Mouse (Mus musculus): ENCODE measurements at regions not wholly inside any gene's neighbourhood (a gene's known extent, or its start where the extent isn't known, plus 50 kb on each side); places are given as distances from the start of the nearest gene placed in this dataset.
"Not testable (repeated sequence)": the region's sequence is repeated elsewhere in the genome, so short reads cannot be mapped to it uniquely, and the experiment has no call there.

GRCm38 (mm10) chr6:140239356-140239755, 184.5 kb upstream of the Plekha5 start:
- DNase-seq (ENCODE audit: extremely low spot score in 1 of 2, low spot score in 1 of 2) = no peak

GRCm38 (mm10) chr6:140231537-140231936, 190.3 kb upstream of the Plcz1 start:
- no peak for DNase-seq (ENCODE audit: extremely low spot score in 1 of 2, low spot score in 1 of 2)

DNA sequence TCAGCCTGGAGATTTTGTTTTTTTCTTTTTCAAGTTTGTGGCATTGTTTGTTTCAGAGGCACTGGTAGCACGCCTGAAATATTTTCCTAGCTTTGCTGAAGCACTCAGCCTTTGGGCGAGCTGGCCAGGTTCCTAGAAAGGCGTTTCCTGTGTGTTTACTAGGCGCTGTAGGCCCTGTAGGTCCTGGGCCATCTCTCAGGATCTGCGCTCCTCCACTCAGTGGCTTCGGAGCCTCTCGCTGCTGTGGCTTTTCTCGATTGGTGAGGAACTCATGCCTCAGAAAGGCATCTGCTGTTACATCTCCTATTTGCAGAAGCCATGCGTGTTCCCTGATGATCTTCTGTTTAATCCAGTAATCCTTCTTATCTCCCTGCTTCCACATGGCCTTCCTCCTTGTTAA, 188.0 kb upstream of the Plcz1 start:
- no peak for DNase-seq (ENCODE audit: extremely low spot score in 1 of 2, low spot score in 1 of 2)

GRCm38 (mm10) chr6:140228741-140229140, 187.5 kb upstream of the Plcz1 start:
- DNase-seq (ENCODE audit: extremely low spot score in 1 of 2, low spot score in 1 of 2) = no peak

DNA sequence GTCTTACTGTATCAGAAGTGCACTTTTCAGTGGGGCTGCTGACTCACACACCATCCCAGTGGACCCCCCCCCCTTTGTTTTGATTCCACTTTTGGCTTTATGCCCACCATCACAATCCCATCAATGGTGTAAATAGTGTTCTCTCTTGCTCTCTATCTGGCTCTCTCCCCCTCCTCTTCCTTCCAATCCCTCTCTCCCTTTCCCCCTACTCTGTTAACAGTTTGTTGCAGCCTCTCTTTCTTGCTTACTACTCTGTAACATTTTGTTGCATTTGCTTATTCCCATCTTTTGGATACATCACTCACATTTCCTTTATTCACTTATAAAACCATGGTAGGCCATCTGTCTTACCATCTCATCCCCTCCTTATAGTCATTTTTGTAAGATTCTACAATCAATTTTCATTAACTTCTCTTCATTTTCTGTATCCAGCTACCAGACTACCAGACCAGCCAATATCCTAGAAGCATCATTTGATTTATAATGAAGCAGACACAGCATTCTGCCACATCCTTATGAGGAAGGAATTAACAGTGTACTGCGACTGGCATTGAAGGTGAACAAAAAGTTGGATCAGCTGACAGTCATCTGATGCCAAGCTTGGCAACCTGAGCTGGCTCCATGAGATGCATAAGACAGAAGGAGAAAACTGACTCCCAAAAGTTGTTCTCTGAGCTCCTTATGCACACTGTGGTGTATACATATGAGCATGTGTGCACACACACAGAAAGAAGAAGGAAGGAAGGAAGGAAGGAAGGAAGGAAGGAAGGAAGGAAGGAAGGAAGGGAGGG, 181.5 kb upstream of the Plcz1 start:
- DNase-seq (ENCODE audit: extremely low spot score in 1 of 2, low spot score in 1 of 2) = no peak

- DNase-seq (ENCODE audit: extremely low spot score in 1 of 2, low spot score in 1 of 2) = peak; percentile 13 to 43
These were observed 180.5 kb upstream of the Plcz1 start for GRCm38 (mm10) chr6:140221653-140222272.

GRCm38 (mm10) chr6:140218789-140219188, 177.5 kb upstream of the Plcz1 start:
- no peak for DNase-seq (ENCODE audit: extremely low spot score in 1 of 2, low spot score in 1 of 2)

- no peak for DNase-seq (ENCODE audit: extremely low spot score in 1 of 2, low spot score in 1 of 2)
These were observed 171.1 kb upstream of the Plcz1 start for GRCm38 (mm10) chr6:140212403-140212802.

GRCm38 (mm10) chr6:140210141-140210540, 168.9 kb upstream of the Plcz1 start:
- peak in 1 of 2 experiments; percentile 15 for DNase-seq (ENCODE audit: extremely low spot score in 1 of 2, low spot score in 1 of 2)

DNA sequence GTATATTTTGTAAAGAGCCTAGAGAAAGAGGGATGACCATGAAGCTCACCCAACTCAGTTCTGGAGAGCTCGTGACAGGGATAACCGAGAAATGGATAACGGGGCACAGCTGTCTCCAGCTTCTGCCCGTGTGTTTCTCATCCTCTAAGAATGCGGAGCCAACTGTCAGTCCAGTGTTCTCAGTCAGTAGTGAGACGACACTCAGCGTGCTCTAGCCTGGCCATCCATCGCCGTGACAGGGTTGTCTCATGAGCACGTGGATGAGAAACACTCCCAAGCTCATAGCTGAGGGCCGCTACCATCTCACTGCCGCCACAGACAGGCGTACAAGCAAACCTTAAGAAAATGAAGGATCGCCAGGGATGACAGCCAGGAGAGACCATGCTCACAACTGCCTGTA, 167.8 kb upstream of the Plcz1 start:
- no peak for DNase-seq (ENCODE audit: extremely low spot score in 1 of 2, low spot score in 1 of 2)

GRCm38 (mm10) chr6:140208375-140208774, 167.1 kb upstream of the Plcz1 start:
- DNase-seq (ENCODE audit: extremely low spot score in 1 of 2, low spot score in 1 of 2) = no peak

- not testable (repeated sequence) for DNase-seq (ENCODE audit: extremely low spot score in 1 of 2, low spot score in 1 of 2)
These were observed 165.4 kb upstream of the Plcz1 start for GRCm38 (mm10) chr6:140206676-140207075.

DNA sequence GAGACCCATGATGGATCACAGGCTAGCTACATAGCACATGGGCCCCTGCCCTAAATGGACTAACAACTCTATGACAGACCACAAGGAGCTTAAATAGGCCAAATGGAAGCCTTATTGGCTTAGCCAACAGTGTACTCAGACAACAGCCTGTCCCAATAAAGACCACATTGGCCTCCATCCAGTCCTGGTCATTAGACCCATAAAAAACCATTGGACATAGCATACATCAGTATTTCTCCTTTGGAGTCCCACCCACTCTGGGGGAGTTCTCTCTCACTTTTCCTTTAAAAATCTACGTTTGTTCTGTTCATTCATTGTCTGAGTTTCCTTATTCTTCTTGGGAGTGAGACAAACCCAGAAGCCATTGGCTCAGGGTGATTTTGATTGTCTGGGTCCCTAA, 160.1 kb upstream of the Plcz1 start:
- DNase-seq (ENCODE audit: extremely low spot score in 1 of 2, low spot score in 1 of 2) = no peak

DNA sequence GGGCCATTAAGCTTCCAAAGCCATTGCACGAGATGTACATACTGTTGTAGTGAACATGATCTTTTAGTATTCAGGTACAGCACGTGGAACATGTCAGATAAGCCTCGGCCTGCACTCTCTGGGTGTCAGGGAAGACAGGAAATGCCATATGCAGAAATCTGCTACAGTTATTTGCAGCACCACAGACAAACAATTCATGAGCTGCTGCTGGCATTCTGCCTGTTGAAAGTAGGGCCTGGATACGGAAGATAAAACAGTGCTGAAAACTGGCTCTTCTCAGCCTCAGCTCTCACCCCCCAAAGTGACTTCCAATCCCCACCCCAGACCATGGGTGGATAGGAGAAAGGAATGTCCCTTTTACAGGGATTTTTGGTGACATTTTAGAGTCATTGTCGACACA, 159.1 kb upstream of the Plcz1 start:
- no peak for DNase-seq (ENCODE audit: extremely low spot score in 1 of 2, low spot score in 1 of 2)

DNA sequence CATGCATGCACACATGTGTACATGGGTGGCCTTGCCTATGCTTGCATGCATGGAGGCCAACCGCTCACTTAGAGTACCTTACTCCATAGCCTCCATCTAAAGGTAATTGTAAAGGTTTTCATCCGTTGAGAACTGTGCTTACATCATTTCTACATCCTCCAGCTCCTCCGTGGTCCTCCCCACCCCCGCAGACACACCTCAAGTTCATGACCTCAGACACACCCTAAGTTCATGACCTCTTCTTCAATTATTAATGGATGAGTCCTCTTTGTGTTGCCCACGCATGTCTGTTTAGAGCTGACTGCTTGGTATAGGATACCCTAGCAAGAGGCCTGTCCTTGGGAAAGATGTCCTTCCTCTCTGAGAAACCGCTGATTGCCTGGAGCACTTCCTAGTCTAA, 156.8 kb upstream of the Plcz1 start:
- no peak for DNase-seq (ENCODE audit: extremely low spot score in 1 of 2, low spot score in 1 of 2)

DNA sequence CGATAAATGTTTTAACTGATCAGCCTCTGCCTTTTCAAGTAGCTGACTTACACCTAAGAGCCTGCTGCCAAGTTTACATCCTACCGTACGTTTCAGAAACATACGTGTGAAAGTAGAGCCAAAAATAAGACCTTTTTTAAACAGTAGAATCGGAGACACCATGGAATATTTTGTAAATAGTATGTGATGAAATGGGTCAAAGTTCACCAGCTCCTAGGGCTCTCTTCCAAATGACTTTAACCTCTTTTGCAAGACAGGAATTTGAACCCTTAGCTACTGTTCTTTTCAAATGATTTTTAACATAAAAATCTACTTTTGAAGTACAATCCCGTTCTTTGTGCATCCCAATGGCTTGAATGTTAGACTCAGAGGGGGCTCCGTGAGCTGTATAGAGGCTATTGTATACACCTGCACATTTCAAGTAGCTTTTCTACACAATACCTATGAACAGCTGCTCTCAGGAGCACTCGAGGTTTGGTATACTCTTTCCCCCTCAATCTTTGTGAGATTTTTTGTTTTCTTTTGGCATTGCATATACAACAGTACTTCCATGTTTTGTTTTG, 155.9 kb upstream of the Plcz1 start:
- no peak for DNase-seq (ENCODE audit: extremely low spot score in 1 of 2, low spot score in 1 of 2)

DNA sequence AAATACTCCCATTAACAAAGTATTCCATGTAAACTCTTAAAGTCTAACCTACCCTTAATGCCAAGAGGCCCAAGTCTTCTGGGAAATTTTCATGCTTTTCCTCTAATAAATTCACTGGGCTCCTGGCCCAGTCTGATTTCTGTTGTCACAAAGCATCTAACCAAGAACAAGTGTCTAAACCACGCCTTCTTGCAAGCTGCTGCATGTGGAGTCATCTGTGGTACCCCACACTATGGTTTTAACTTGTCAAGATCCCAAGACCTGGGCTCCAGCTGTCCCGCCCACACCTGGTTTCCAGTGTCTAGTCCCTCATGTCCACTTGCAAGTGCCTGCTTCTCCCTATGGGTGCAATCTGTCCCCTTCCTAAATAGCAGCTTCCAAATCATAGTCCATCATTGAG, 153.0 kb upstream of the Plcz1 start:
- peak; percentile 11 to 28 for DNase-seq (ENCODE audit: extremely low spot score in 1 of 2, low spot score in 1 of 2)

DNA sequence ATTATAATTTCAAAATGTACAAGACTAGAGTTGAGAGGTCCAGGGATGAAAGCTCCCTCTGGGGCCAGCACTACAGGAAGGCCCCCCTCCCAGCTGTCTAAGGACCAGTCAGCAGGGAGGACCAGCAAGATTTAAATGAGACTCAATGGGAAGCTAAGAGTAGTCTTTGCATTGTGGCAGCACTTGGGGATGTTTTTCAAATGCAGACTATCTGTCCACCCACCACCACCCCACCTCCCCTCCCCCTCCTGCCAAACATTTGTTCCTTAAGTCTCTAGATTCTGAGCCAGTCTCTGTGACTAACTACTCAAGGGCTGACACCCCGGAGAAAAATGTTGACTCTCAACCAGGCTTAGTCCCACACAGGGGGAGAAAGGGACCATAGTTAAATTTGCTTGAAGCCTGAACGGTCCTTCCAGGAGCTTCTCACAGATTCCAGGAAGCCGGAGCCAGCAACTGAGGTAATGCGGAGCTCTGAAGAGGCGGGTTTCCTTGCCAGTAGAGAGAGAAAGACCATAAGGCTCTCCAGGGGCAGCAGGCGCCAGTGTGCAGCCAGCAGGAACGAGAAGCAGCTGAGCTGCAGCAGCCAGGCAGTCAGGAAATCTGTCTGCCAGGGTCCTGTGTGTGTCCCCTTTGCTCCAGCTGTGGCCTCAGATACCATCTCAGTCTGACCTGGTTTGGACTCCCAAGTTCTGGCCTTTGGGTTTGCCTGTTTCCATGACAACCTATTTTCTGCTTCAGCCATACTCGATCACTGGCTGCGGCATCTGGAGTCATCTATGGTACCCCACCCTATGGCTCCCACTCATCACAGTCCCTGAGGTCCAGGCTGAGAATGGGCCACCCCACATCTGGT, 152.1 kb upstream of the Plcz1 start:
- DNase-seq (ENCODE audit: extremely low spot score in 1 of 2, low spot score in 1 of 2) = peak in 1 of 2 experiments; percentile 36

GRCm38 (mm10) chr6:140192526-140192925, 151.3 kb upstream of the Plcz1 start:
- no peak for DNase-seq (ENCODE audit: extremely low spot score in 1 of 2, low spot score in 1 of 2)

GRCm38 (mm10) chr6:140191341-140191740, 150.1 kb upstream of the Plcz1 start:
- no peak for DNase-seq (ENCODE audit: extremely low spot score in 1 of 2, low spot score in 1 of 2)

GRCm38 (mm10) chr6:140189601-140190000, 148.3 kb upstream of the Plcz1 start:
- DNase-seq (ENCODE audit: extremely low spot score in 1 of 2, low spot score in 1 of 2) = no peak

All from frontal cortex, adult 2 months (tissue).